ENCODE assay signal across 14 mouse cellular contexts in genomic region chr13:40863006-40863405, GRCm38 (mm10).
"Had no signal": no experiment of that assay in that cellular context is flagged by ENCODE, and none has a peak within 500 bp of the region (broad histone marks: within the 10 kb centered on the region; RNA-seq: fewer than 3 reads in every experiment).

No protein-coding gene starts in this region.

- H3K4me2 ChIP-seq: lung, embryonic 14.5 days; midbrain, embryonic 12.5 days; midbrain, embryonic 15.5 days; neural tube, embryonic 12.5 days; stomach, embryonic 15.5 days had no signal

- H3K27me3 ChIP-seq: midbrain, embryonic 12.5 days; midbrain, embryonic 15.5 days; neural tube, embryonic 12.5 days; stomach, embryonic 15.5 days had no signal

- H3K4me1 ChIP-seq: midbrain, embryonic 10.5 days; midbrain, embryonic 12.5 days; midbrain, embryonic 15.5 days; stomach, embryonic 15.5 days had no signal

- H3K27ac ChIP-seq: midbrain, embryonic 10.5 days; midbrain, embryonic 12.5 days; midbrain, embryonic 15.5 days; neural tube, embryonic 12.5 days; stomach, embryonic 15.5 days; stomach, postnatal 0 days had no signal

- H3K4me3 ChIP-seq: midbrain, embryonic 10.5 days; midbrain, embryonic 12.5 days; midbrain, embryonic 15.5 days; neural tube, embryonic 12.5 days; stomach, embryonic 15.5 days had no signal

- DNase-seq: lung, adult 18-20 months; lung, embryonic 14.5 days; lung, postnatal 10 days; lung, postnatal 4 days; right cerebral cortex, postnatal 14 days; thymus, adult 2 months; thymus, postnatal 25 days; thymus, postnatal 4 days had no signal

- H3K9ac ChIP-seq: lung, embryonic 14.5 days; midbrain, embryonic 12.5 days; midbrain, embryonic 15.5 days; neural tube, embryonic 12.5 days; stomach, embryonic 15.5 days had no signal

- ATAC-seq: midbrain, embryonic 15.5 days had no signal

- H3K36me3 ChIP-seq: midbrain, embryonic 10.5 days; midbrain, embryonic 12.5 days; midbrain, embryonic 15.5 days; neural tube, embryonic 12.5 days; stomach, embryonic 15.5 days had no signal

- H3K9me3 ChIP-seq: midbrain, embryonic 10.5 days; midbrain, embryonic 12.5 days; midbrain, embryonic 15.5 days; neural tube, embryonic 12.5 days; stomach, embryonic 15.5 days had no signal
